Mouse (Mus musculus): Measurements from ENCODE around the gene Cnst.

The Cnst gene

GRCm38 (mm10) chr1:179545768-179546550 is at the start of gene Cnst, which contains the start of gene Tfb2m:
Cnst (plus strand) TSS chr1:179546370.
Tfb2m (minus strand) TSS chr1:179546267.
- DNase-seq = peak; percentile 99

- DNase-seq = no peak
Measured at GRCm38 (mm10) chr1:179499257-179499656, 46.9 kb upstream of the Cnst start.

GRCm38 (mm10) chr1:179502565-179502964 is 43.6 kb upstream of the Cnst start:
- no peak for DNase-seq

DNA sequence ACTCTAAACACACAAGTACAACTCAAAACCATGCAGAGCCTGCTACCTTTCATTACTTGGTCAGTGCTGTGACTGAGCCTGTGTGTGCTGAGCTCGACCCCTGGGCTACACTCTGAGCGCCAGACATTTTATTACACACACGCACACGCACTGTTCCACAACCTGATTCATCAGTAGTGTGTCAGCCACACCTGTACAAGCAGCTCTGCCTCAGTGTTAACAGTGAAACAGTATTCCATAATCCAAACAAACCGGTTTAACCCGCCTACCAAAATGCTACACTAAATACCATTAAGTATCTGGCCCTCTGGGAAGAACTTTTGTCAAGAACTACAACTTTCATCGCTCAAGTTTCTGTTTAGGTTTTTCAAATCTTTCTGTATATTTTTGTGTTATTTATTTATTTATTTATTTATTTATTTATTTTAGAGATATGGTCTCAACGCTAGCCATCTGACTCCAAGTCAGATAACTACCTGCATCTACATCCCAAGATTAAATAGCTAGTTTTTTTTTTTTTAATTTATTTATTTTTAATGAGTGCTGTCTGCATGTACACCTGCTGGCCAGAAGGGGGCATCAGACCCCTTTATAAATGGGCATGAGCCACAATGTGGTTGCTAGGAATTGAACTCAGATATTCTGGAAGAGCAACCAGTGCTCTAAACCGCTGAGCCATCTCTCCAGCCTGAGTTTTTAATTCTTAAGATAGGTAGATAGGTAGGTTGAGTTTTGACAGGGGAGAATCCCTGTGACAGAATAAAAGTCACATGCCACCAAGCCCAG is 39.4 kb upstream of the Cnst start:
- DNase-seq = peak; percentile 39

DNA sequence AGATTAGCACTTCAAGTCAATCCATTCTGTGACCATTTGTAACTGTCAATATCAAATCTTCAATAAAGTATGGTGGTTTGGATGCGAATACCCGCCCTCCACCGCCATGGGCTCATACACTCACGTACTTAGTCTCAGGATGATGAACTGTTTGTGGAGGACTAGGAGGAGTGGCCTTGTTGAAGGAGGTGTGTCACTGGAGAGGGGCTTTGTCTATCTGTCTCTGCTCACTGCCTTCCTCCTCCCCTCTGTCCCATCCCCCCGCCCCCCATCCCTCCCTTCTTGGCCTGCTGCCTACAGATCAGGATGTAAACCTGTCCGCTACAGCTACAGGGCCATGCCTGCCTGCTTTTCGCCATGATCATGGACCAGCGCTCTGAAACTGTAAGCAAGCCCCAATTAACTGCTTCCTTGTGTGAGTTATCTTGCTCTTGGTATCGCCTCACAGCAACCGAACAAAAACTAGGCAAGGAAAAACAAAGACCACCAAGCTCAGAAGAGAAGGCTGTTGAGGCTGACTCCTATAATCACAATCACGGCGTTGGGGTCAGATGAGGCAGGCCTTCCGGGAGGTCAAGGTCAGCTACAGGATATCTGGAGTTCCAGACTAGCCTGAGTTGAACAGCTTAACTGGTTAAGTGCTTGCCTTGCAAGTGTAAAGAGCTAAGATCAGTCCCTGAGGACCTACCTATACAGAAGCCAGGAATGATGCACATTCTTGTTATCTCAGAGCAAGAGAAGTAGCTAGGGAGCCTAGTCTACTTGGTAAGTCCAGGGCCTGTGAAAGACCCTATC is 35.4 kb upstream of the Cnst start:
- no peak for DNase-seq

- no peak for DNase-seq
Measured at GRCm38 (mm10) chr1:179511895-179512294, 34.3 kb upstream of the Cnst start.

DNA sequence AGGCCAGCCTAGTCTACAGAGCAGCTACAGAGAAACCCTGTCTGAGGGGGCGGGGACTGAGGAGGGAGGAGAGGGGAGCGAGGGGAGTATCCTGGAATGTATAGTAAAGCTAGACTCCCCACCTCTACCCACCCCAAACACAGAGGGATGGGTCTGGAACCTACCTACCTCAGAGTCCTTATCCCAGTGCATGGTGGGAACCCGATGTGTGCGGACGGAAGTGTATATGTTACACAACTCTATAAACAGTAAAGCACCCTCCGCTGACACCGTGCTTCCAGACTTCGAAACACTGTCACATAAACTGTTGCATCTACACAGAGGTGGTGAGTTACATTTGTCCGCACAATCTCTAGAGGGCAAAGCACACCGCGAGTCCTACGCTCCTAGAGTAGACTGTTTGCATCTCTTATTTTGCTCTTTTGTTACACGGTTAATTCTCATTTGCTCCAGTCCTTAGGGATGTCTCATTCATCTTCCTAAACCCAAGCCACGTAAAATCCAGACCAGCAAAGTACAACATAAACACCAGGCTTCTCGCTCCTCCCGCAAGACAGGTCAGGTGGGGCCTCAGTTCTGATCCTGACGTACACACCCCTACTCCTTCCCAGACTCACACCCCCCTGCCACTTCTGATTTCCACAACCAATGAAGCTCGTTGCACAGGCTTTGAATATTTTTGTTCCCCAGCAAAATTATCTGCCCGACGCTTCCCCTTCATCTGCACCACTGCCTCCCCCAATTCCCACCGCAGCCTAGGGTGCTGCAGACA is 29.0 kb upstream of the Cnst start:
- DNase-seq = peak; percentile 21

GRCm38 (mm10) chr1:179517713-179518465 is 28.3 kb upstream of the Cnst start, which contains the start of gene Smyd3:
Smyd3 (minus strand) TSS chr1:179518041.
- peak; percentile 82 for DNase-seq

GRCm38 (mm10) chr1:179519901-179520300 is 26.3 kb upstream of the Cnst start:
- DNase-seq = no peak

DNA sequence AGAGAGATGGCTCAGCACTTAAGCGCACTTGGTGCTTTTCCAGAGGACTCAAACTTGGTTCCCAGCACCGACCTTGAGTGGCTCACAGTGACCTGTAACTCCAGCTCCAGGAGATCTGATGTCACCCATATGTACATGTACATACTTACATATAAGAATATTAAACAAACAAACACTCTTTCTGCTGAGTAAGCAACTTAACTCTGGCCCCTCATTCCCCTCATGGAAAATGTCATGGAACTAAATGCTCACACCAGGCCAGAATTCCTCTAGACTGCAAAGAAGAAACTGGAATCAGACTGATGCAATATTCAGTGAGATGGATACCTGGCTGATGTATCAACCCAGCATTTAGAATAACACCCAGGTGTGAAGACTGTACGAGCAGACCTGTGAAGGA is 7.1 kb upstream of the Cnst start:
- DNase-seq = no peak

DNA sequence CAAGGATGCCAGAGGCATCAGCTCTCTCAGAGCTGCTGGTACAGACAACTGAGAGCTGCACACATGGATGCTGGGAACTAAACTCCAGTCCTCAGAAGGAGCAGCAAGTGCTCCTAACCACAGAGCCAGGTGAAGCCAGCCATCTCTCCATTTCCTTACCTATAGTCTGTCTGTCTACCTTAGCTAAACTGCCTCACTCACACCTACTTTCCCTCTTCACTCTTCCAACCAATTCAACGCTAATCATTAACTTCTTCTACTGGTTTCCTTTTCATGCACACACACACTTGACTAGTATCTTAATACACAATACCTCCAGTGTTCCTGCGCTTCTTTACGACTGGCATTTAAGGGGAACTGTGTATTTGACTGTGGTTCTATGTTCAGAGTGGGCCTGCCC is 6.3 kb upstream of the Cnst start:
- no peak for DNase-seq

DNA sequence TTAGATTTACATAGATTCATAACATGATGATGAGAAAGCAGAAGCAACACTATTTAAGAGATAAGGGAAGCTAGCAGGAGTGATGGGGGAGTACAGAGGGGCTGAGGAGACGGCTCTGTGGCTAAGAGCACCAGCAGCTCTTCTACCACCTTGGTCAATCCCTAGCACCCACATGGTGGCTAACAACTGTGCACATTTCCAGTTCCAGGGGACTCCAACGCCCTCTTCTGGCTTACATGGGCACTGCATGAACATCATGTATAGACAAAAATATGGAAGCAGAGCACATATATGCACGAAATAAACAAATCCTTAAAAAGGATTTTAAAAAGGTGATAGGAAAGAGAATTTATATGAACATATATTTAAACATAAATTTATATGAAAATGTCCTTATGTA is 4.7 kb upstream of the Cnst start:
- no peak for DNase-seq

GRCm38 (mm10) chr1:179546551-179546917 is 364 bp downstream of the Cnst start:
- DNase-seq = no peak

GRCm38 (mm10) chr1:179547176-179547575 is 1.0 kb downstream of the Cnst start:
- no peak for DNase-seq

DNA sequence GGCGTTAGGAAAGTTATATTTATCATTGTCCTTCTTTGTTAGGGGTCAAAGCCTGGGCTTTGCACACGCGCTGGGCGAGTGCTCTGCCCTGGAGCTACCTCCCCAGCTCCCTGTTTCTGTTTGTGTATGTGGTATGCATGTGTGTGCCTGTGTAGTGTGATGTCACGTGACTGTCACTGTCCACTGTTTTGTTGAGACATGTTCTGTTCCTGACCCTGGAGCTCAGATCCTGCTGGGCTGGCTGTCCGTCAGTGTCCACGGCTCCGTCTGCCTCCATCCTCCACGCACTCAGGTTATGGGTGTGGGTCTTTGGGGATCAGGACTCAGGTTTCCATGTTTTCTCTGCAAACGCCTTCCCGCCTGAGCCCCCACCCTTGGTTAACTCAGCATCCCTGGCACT is 2.0 kb downstream of the Cnst start:
- no peak for DNase-seq

DNA sequence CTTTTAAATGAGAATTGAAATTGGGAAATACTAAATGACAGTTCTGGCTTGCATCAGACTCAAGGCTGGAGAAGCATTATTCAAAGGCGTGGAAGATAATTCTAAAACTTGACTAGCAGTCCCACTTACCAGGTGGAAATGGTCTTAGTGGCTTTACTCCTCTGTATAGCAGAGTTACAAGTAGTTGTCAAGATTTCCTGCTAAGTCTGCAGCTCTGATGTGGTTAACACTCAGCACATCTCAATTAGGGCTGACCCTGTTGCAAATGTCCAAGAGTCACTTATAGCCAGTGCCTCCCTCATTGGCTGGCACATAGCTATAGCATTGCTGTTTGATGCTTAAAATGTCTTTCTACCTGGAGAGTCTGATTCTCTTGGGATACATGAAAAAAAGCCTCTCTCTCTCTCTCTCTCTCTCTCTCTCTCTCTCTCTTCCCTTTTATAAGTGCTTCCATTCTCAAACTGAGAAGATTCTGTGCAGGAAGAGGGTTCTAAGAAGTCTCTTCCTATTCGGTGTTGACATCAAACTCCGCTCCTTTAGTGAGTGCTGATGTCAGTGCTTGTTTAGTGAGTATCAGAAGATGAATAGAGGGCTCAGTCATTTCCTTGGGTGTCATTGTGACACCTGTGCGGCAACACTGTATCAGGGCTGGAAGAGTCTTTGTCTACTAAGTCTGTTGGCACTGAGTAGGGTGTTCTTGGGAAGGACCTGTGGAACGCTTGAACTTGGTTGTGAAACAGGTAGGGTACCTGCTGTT is 3.0 kb downstream of the Cnst start:
- DNase-seq = no peak

GRCm38 (mm10) chr1:179551336-179551735 is 5.2 kb downstream of the Cnst start:
- no peak for DNase-seq

- DNase-seq = no peak
Measured at GRCm38 (mm10) chr1:179551921-179552320, 5.8 kb downstream of the Cnst start.

- DNase-seq = no peak
Measured at GRCm38 (mm10) chr1:179552751-179553150, 6.6 kb downstream of the Cnst start.

DNA sequence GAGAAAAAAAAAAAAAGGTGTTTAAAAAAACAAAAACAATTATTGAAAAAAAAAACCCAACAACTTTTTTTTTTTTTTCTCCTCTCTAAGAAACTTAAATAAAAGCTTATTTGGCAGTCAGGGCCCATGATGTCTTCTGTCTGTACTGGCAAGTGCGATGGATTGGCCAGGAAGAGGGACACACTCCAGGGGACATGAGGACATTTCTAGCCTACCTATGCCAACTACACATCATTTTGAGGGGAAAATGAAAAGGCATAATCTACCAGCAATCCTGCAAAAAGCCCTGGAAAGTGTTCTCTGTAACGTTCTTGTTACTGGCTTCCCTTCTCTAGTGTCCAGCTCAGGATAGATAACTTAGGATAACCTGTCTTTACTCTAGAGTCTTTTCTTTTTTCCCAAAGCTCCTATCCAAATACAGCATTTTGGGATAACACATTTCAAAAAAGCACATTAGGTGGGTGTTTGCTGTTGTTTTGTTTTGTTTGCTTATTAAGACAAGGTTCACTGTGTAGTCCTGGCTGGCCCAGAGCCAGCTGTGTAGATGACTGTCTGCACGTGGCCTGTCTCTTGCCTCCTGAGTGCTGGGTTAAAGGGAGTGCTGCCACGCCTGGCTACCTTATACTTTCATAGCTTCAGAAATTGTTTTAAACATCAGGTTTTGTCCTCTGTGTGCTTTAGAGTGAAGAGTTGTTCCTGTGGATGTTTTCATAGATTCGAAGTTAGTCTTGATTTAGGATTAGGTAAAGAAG is 7.2 kb downstream of the Cnst start:
- no peak for DNase-seq
